Mouse (Mus musculus) right cerebral cortex, adult 2 months (tissue): ENCODE results near the gene Cyp2d22.
A peak's percentile ranks its signal among the peaks of the same experiment; 100 is the strongest.
"Not testable (repeated sequence)": the region's sequence is repeated elsewhere in the genome, so short reads cannot be mapped to it uniquely, and the experiment has no call there.

ENCODE experiments used
- DNase-seq, 2 experiments: peaks; one replicate each; pipeline ENCODE4 v3.0.0; 2021 to 2022; ENCODE audit warnings: low spot score in 2 of 2

Cyp2d22 gene

DNA sequence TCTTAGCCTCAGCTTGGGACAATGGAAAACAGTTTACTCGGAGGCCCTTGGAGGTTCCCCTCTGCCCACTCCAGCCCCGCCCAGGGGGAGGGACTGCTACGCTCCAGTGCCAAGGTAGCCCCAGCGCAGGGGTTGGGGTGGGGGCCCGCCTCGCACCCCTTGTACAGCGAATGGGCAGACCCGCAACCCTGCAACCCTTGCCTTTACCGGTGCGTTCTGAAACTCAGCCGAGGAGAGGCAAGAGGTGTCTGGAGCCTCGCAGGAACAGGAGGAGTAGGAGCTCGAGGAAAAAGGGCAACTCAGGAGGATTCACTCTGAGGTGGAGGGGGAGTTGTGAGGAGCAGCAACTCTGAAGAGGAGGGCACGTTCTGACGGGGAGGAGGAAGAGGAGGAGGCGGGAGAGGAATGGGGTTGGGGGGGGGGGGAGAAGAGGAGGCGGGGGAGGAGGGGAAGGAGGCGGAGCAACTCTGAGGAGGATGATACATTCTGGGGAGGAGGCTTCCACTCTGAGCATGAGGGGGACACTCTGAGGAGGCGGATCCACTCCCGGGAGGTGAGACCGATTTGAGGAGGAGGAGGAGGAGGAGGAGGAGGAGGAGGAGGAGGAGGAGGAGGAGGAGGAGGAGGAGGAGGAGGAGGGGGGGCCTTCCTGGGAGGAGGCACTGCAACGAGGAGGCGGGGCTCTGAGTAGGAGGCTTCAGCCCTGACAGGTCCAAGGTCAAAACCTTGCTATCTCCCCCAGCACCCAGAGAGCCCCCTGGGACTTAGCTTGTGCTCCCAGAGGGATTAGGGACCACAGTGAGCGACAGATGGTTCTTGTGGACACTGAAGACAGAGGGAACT, at the start of gene Cyp2d22:
Gene Cyp2d22, minus strand, starts transcription at position 390 of the 843 bp plus-strand sequence.
- peak; percentile 16 to 19 for DNase-seq

DNA sequence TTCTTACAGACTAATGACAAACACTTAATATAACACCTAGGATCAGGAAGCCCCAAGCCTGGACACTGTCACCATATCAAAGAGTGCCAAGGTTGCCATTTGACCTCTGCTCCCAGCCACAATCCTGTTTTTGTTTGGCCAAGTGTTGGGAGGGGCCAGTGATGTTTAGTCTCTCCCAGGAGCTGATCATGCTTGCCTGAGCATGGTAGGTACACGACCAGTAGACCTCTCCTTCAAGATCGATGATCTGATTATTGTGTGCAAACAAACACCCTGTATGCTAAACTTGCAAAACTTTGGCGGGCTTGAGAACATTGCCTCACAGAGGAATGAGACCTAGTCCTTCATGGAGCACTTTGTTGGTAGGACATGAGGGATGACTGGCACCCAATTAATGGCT, 43.4 kb upstream of the Cyp2d22 start:
- no peak for DNase-seq

DNA sequence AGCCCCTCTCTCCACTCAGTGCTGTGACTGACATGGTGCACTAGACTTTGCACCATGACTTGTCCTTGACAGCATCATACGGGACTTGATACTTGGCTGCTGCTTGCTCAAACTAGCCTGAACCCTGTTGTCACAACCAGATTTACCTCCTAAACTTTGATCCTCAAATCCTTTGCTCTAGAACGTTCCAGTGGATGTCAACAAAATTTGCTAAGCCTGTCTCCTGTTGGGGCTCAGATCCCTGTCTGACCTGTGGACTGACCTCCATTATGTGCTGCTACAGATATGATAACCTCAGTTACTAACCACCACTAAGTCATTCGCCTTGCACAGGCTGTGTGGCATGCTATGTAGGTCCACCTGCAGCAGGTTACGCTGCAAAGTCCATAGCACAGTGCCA, 42.9 kb upstream of the Cyp2d22 start:
- no peak for DNase-seq

DNA sequence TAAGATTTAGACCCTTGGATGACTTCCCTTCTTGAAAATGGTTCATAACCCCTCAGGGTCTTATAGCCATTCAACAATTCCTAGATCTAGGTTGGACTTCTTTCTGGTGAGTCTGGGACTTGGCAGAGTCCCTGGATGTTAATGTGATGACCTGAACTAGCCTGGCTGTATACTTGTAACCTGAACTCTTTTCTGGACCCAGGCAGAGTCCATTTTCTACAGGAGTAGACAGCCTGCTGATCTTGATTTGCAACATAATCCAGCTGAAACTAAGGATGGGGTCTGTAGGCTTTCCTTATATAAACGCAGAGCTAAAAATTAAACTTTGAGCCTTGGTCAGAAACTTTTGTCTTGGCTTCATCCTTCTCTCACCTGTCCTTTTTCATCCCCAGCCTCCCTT, 38.6 kb upstream of the Cyp2d22 start:
- no peak for DNase-seq

DNA sequence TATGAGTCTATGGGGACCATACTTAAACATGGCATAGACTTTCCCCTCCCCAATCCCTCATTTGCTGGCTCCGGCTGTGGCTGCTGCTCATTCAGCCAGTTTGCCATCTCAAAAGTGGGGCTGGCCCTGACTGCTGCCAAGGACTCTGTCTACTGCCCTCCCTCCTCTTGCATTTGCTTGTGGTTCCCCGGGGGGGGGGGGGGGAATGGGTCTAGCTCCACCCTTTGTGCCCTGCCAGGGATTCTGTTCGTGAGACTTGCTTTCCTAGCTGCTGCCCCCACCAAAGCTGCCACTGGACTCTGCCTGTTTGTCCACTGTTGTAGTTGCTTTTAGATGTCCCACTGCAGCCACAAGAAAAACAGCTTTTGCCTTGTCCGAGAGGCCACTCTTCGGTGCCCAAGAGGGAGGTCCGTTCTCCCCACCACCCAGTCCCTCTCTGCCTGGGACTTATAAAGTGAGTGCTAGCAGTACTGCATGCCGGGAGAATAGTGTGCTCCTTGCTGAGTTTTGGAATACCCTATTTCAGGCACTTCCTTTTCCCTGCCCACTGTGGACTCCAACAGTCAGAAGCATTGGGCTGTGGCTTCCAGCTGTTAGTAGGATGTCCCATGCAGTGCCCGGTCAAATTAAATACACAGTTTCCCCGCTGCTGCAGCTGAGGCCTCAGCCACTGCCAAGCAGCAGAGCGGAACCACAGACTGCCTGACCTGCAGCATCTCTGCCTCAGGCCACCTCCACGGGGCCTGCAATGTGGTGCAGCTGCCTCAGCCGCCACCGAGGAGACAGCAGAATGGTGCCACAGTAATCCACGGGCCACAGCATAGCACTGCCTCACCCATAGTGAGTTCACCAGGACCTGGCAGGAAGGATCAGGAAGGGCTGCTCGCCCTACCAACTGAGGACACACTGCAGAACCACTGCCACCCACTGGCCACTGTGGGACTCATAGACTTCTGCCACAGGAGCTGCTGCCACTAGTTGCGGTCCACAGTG, 37.0 kb upstream of the Cyp2d22 start:
- peak; percentile 81 to 87 for DNase-seq

DNA sequence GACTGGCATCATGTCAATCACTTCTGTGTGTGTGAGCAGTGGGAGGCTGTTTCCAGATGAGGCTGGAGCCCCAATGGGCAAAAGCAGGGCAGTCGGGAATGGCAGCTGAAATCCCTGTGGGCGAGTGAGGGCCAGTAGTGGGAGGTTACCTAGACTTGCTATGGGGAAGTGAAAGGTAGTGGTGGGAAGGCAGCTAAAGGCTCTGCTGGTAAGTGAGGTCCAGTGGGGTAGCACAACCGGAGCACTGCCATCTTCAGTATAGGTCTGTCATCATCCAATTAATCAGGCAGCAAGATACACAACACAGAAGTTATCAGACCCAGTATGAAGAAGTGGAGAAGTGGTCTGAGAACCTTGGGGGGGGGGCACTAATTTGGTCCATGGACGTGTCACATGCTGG, 27.5 kb upstream of the Cyp2d22 start:
- no peak for DNase-seq

DNA sequence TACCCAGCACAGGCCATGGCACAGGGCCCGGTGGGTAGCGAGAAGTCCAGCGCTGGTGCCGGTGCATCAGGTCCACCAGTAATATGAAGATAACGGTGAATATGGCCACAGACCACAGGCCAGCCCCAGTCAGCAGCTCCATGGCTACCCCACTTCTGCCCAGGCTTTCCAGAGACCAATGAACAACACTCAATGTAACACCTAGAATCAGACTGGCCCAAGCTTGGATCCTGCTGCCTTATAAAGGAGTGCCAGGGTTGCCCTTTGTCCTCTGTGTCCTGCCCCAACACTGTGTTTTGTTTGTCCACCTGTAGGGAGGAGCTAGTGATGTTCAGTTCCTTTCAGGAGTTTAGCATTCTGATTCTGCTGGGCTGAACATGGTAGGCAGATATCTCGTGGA, 26.9 kb upstream of the Cyp2d22 start, which contains the start of gene Cyp2d10:
Gene Cyp2d10, minus strand, starts transcription at position 215 of the 400 bp plus-strand sequence.
- DNase-seq: no peak

DNA sequence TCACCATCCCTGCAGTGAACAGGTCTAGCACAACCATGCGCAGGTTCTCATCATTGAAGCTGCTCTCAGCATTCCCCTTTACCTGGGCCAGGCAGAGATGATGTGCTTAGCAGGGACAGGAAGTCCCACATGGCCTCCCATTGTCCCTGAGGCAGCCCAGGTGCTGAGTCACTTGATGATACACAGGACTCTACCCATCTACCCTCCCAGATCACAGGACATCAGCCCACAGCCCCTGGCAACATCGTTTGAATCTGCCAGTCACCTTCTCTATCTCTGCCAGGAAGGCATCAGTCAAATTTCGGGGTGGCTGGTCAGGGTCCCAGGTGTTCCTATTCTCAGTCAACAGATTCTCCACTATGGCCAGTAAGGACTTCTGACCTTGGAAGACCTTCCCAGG, 24.1 kb upstream of the Cyp2d22 start:
- no peak for DNase-seq

DNA sequence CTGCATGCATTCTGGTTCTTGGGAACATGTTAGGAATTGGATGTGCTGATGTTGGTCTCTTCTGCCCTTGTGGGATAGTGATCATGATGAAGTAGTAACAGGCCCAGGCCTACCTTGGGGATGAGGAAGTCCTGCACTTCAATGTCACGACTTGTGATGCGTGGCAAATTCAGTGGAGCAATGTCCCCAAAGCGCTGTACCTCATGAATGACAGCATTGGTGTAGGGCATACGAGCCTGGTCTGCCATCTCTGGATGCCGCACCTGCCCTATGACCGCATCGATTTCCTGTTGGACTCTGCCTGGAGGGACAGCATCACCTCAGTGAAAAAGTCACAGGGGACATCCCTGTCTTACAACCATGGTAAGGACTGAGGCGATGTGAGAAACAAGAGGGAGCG, 23.5 kb upstream of the Cyp2d22 start:
- no peak for DNase-seq

DNA sequence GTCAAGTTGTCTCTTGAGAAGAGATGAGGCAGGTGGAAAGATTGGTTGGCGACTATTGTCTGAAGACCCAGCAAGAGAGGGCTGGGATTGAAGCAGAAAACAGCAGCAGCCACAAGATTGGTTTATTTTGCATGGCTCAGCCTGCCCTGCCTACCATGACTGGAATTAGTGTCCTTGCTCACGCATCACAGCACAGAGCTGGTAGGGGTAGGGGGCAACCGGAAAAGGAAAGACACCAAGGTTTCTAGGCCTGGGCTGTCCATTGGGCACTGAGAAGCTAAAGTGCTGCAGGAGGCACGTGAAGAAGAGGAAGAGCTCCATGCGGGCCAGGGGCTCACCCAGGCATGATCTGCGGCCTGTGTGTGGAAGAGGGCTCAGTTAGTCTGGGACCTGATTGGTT, 22.7 kb upstream of the Cyp2d22 start:
- no peak for DNase-seq

DNA sequence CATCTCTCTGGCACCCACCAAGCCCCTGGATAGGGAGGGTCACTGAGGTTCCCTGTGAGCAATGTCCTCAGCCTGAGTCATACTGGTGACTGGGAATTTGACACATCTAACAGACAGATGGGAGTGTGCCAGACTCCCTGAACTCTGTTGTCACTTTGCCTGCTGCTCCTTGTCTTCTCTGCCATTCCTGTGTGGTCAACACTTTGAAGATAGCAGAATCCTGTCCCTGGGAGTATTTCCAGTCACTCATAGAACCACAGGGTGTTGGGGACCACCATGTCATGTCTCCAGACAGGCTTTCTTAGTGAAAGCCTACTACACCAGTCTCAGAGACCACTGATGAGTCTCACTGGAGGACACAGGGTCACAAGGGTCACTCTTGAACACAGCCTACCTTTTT, 22.0 kb upstream of the Cyp2d22 start:
- DNase-seq: no peak

DNA sequence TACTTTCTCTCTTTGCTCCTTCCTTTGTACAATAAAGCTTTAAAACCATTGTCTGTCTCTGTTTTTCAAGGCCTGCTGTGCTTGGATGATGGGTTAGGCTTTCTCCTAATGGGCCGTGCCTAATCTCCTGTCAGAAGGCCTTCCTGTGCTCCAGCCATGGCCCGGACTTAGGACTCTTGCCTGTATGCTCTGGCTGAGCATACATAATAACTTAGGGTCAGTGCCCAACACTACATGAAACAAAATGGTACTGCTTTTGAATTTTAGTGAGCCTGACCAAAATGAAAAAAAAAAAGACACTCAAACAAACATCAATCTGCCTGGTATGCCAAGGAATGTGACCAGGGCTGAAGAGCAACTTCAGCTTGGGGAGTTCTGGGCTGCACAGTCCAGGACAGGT, 21.5 kb upstream of the Cyp2d22 start:
- no peak for DNase-seq

DNA sequence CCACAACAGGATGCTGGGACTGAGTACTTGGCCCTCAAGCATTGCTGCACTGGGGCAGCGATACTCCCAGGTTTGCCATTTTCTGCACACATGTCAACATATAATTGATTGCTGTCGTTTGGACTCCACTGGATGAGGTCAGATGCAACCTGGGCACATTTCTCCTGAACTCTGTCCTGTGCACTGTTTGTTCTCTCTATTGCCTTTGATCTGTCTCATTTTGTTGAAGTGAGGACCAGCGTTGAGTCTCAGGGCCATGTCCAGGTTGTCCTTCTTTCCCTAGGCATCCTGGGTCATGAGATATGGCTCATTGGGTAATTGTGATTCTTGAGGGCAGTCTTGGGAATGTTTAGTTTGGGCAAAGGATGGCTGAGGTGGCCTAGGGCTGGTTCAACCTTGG, 15.9 kb upstream of the Cyp2d22 start:
- DNase-seq: not testable (repeated sequence)

DNA sequence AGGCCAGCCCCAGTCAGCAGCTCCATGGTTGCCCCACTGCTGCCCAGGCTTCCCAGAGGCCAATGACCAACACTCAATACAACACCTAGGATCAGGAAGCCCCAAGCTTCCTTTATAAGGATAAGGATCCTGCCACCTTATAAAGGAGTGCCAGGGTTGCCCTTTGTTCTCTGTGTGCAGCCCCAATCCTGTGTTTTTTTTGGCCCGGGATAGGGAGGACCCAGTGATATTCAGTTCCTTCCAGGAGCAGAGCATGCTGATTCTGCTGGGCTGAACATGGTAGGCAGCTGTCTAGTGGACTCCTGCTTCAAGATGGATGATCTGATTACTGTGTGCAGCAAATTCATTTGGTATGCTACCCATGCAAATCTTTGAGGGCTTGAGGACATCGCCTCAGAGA, 13.9 kb upstream of the Cyp2d22 start, which contains the start of gene Cyp2d11:
Gene Cyp2d11, minus strand, starts transcription at position 101 of the 400 bp plus-strand sequence.
- not testable (repeated sequence) for DNase-seq

DNA sequence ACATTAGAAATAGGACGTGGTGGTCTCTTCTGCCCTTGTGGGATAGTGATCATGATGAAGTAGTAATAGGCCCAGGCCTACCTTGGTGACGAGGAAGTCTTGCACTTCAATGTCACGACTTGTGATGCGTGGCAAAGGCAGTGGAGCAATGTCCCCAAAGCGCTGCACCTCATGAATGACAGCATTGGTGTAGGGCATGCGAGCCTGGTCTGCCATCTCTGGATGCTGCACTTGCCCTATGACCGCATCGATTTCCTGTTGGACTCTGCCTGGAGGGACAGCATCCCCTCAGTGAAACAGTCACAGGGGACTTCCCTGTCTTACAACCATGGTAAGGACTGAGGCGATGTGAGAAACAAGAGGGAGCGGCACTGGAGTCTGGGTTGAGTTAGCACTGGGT, 9.9 kb upstream of the Cyp2d22 start:
- not testable (repeated sequence) for DNase-seq

DNA sequence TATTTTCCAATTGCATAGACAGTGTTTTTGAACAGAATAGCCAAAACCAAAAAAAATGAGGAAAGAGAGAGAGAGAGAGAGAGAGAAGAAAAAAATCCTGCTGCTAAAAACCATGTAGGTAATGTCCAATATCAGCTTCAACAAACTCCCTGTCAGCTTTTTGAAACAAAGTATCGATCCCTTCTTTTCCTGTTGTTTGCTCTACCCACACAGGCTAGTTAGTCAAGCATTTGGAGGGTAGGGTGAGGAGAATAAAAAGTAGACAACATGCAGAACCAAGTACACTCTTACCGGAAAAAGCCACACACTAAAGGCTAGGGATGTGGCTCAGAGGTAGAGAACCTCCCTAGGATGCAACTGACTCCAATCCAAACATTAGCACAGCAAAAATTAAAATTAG, 5.7 kb upstream of the Cyp2d22 start:
- no peak for DNase-seq

DNA sequence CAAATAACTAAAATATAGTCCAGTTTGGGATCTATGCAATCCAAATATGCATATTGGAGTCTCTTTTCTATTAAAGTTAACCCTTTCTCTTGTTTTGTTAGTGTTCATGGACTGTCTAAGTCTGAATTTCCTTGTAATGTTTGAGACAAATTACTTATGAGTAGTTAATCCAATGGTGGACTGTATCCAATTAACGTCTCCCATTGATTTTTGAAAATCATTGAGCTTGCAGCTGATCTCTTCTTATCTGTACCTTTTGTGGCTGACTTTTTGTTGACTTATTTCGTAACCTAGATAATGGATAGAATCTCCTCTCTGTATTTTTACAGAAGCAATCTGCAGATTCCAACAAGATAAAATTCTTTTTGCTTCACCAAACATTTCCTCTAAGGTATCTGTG, 2.4 kb upstream of the Cyp2d22 start:
- DNase-seq: no peak

DNA sequence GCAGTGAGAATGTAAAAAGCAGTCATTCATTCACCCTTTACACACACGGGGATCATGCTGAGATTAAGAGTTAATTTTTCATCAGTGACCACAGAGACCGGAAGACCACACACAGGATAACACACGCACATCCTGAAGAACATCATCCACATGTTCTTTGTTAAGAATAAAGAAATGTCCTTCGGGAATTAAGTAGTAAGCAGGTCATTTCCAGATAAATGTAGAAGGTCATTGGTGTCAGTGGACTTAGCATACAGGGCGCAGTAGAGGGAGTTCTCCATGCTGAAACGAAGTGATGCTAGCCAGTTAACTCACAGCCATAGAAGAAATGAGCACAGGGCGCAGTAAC, 628 bp upstream of the Cyp2d22 start:
- no peak for DNase-seq

DNA sequence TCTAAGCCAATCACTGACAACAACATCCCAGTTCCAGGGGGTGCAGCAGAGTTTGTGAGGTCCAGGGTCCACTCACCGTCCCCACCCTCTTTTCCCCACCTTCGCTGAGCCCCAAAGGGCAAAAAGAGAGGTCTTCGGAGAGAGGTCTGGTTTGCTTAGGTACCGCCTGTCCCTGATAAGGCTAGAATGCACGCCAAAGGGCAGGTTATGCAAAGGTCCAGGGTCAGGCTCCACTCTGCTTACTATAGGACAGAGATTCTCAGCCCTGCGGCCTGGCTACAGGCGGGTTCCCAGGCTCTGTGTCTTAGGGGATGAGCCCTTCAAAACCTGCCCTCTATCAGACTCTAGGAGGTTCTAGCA, 569 bp downstream of the Cyp2d22 start:
- no peak for DNase-seq

DNA sequence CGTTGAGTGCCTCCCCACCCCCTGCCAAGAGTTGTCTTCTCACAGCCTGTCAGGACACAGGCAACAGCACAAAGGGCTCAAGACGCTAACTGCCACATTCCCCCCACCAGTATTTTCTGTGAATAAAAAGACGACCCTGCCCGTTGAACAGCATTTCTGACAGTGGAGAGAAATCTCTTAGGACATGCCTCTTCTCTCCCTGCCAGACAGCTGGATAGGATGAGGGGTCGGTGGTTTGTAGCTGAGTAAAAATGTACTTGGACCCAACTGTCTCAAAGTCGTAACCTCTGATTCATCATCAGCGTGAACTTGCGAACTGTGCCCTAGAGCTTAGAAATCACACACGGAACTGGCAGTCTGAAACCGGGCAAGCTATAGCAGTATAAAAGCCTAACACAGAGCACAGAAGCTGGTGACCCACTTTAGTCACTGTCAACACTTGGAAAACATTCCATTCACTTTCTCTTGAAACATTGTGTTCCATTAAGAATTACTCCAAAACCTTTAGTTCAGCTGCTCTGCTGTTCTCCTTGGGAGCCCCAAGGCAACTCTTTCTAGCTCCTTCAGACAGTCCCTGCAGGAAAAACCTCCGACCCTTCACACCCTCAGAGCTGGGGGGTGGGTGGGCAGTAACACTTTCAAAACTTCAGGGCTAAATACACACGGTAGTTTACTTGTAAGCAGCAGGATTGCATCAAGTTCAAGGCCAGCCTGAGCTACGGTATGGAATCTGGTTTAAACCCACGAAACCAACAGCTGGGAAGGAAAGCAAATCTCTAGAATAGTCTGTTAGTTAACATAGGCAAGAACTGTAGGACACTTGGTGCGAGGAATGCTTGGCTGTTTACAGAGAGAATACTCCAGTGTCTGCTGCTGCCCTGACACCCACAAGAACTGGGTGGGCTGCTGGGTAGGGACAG, 1.5 kb downstream of the Cyp2d22 start:
- no peak for DNase-seq

DNA sequence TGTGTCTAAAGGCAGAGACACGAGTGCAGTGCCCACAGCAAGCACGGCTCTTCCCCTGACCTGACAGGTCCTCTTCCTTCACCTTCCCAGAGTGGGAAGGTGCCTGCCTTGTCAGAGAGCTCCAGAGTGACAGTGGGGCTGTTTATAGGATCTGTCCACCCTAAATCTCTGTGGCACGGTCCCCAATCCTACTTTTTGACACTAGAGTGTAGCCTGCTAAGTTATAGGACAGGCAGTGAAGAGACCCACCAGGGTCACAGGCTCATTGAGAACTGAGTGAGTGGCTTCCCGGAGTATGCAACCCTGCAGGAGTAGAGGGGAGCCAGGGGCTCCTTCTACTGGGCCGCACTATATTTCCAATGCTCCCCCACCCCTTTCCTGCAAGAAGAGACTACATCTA, 2.4 kb downstream of the Cyp2d22 start:
- DNase-seq: no peak
